Mouse (Mus musculus) right cerebral cortex, postnatal 25 days (tissue): ENCODE results near the gene Atg4d.
"Not testable (repeated sequence)": the region's sequence is repeated elsewhere in the genome, so short reads cannot be mapped to it uniquely, and the experiment has no call there.

Source experiments
- DNase-seq: peaks from one replicate; pipeline ENCODE4 v3.0.0; 2022

The Atg4d gene

DNA sequence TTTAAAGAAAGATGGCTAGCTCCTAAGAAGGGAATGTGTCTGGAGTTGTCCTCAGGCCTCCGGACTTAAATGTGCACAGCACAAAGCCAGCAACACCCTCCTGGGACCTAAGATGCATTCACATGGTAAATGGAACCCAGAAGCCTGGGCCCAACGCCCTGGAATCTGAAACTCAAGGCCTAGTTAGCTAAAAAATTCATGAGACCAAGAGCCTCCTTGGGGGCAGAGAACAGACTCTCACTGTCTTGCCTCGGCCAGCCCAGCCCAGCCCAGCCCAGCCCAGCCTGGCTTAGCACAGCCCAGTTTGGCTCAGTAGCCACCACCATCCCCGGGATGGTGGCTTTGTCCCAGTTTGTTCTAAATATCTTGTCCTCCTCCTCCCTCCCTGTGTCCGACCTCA, 50.3 kb downstream of the Atg4d start:
- no peak for DNase-seq

DNA sequence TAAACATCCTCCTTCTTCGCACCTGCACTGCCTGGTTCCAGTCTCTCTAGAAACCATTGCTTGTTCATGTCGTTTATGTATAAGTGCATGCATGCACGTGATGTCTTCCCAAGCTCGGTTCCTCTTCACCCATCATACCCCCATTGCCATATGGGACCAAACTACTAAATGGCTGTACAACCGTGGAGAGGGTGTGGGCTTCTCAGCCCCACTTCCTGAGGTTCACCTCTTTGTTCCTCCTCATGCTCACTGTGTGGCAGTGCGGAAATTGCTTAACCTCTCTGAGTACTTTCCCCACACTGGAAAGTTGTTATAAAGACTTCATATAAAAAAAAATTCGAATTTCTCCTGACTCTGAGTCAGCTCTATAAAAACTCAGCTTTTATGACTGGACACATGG, 51.6 kb downstream of the Atg4d start:
- DNase-seq = no peak

DNA sequence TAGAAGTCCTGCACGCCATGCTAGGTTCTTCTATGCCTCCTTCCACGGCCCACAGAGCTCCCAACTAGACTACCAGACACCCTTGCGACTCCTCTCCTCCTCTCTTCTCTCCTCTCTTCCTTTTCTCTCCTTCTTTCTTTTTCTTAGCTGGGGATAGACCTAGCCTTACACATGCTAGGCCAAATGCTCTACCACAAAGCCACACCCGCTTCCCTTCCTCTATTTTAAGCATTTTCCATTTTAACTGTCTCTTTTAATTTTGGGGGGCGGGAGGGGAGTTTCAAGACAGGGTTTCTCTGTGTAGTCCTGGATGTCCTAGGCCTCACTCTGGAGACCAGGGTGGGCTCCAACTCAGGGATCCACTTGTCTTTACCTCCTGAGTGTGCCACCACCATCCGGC, 53.7 kb downstream of the Atg4d start:
- no peak for DNase-seq

DNA sequence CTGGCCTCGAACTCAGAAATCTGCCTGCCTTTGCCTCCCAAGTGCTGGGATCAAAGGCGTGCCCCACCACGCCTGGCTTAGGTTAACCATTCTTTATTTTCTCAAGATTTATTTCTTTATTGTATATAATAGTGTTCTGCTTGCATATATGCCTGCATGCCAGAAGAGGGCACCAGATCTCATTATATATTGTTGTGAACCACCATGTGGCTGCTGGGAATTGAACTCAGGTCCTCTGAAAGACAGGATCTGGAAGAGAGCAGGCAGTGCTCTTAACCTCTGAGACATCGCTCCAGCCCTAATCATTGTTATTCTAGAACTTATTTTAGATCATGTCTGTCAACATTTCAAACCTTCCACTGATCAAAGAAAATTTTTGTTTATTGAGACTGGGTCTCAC, 54.4 kb downstream of the Atg4d start:
- DNase-seq = no peak

DNA sequence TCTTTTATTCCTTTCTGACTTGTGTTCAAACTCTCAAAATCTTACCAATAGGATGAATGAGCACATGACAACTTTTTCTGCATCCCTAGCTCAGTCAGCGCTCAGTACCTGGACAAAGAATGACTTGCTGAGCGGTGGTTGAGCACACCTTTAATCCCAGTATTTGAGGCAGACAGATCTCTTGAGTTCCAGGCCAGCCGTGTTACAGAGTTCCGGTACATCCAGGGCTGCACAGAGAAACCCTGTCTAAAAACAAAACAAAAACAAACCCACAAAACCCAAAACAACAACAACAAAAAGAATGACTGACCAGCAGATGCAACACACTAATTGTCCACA, 55.2 kb downstream of the Atg4d start:
- no peak for DNase-seq

DNA sequence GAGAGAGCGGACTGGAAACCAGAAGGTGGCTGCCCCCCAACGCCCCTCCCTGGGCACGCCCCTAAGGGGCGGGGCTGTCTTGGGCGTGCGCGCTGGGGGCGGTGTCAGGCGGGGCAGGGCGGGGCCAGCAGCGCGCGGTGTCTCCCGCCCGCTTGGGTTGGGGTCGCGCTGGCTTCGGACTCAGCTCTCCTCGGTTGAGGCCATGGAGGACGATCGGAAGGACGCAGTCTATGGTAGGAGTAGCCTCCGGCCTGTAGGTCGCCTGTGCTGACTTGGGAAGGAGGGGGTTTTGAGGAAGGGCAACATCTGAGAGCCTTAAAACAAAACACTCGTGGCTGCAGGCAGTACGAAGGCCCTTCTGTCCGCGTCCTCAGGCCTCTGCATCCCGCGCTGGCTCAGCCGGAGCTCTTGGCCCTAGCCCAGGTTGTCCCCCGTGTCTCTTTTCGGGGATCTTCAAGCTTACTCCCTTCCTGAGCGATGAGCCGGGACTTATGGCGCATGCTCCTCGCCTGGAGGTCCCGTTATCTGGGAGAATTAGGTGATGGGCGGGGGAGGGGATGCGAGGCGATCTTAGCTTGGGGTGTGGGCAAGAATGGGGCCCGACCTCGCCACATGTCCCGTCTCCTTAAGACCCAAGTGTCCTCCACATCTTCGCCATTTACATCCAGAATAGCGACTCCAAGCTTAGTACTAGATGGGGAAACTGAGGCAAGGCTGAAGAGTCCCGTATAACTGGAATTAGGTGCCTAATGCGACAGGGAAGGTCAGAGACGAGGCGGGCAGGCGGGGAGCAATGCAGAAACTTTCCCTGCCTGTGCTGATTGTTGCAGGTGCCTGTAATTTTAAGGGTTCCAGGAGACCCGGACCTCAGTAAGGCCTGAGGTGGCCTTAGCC, 55.8 kb downstream of the Atg4d start, which contains the start of gene Slc44a2:
TSS of gene Slc44a2 (plus strand) at position 80 of the 894 bp plus-strand sequence.
- peak; percentile 87 for DNase-seq

DNA sequence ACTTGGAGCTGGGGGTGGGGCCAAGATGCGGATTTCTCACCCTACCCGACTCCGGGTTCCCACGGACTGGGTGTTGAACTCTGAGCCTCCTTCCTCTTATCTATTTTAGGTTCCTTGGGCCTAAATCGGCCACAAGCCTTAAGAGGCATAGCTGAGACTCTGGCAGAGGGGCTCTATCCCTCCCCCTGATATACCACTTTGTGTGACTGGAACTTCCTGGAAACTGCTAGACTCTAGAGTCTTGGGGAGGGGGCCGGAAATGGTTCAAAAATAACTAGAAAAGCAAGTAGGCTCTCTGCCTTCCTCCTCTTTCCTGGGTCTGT, 56.4 kb downstream of the Atg4d start:
- peak; percentile 8 for DNase-seq

DNA sequence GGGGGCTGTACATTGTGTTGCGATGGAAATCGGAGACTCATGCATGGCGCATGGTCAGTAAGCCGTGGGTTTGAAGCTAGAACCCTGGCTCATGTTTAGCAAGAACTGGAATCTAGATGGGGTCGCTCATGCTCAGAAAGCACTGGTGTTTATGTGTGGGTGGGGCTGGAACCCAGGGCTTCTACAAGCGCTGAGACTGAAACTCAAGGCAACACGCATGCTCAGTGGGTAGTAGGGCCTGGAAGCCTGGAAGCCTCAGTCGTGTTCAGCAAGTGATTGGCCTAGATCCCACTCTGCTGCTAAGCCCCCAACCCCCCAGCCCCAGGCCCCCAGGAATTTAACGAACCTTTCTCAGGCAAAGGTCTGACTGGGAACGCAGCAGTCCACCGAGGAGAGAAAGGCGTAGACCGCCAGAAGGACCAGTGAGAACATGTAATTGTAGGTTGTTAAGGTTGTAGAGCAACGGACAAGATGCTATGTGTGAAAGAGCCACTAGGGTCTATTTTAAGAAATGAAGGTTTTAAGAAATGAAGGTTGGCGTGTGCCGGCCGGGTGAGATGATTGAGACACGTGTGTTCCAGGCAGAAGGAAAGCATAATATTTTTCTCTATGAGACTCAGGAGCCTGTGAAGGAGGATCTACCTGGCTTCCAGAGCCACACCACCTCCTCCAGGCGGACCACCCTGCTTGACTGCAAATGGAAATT, 57.3 kb downstream of the Atg4d start:
- peak; percentile 23 for DNase-seq

DNA sequence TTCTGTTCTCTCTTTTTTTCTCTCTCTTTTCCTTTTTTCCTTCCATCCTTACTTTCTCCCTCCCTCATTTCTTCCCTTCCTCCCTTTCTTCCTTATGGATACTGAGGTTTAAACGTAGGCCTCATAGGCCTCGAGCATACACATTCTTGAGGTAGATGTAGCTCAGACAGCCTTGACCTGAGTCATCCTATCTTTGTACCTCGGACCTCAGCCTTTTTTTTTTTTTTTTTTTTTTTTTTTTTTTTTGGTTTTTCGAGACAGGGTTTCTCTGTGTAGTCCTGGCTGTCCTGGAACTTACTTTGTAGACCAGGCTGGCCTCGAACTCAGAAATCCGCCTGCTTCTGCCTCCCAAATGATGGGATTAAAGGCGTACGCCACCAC, 57.8 kb downstream of the Atg4d start:
- not testable (repeated sequence) for DNase-seq

DNA sequence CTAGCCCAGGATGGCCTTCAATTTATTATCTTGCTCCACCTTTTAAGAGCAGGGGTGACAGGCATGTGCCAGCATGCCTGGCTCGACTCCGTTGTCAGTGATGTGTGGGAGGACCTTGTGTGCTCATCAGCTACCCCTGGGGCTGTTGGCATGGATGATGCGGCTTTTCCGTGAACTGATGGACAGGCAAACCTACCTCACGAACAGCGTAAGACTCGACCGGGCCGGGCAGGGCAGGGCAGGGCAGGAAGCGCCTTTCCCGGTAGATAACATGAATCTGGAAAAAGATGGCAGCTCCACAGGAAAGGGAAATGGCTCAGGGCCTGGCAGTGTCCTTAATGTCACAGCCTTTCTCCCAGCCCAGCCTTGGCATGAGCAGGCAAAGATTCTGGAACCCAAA, 59.2 kb downstream of the Atg4d start:
- no peak for DNase-seq
